Mouse (Mus musculus) stomach, embryonic 14.5 days (tissue): ENCODE results near the gene Ube2j2. TPM values are rescaled to one million over a fixed set of nuclear protein-coding genes. Genes with fewer than 3 reads are reported as not detected.

Experiments
- ATAC-seq: fragments of 200-750 bp; cut with Nextera tagmentation; 2 replicates; pipeline ENCODE4 v1.8.0; 2017; ENCODE audit warnings: low read depth, moderate TSS enrichment; ENCODE audit not compliant: insufficient number of reproducible peaks, insufficient read depth, low FRiP score
- H3K27ac ChIP-seq: fragments of 300-500 bp; sonication (generic); 2 replicates; pipeline ENCODE4 v1.5.1; 2014; ENCODE audit warnings: mild to moderate bottlenecking, low read length, moderate library complexity, mixed read lengths
- H3K27me3 ChIP-seq: fragments of 300-500 bp; sonication (generic); 2 replicates; pipeline ENCODE4 v1.6.1; 2014; ENCODE audit warnings: low read length, control low read depth, mixed read lengths; ENCODE audit not compliant: control insufficient read depth, insufficient read depth
- H3K36me3 ChIP-seq: fragments of 300-500 bp; sonication (generic); 2 replicates; pipeline ENCODE4 v1.6.1; 2014; ENCODE audit warnings: mild to moderate bottlenecking, control low read depth, low read length, moderate library complexity, mixed read lengths; ENCODE audit not compliant: control insufficient read depth, insufficient read depth
- H3K4me1 ChIP-seq: fragments of 300-500 bp; sonication (generic); 2 replicates; pipeline ENCODE4 v1.6.1; 2014; ENCODE audit warnings: low read length, control low read depth, mixed read lengths; ENCODE audit not compliant: control insufficient read depth, insufficient read depth
- H3K4me2 ChIP-seq: fragments of 300-500 bp; sonication (generic); replicated peaks from 2 replicates; pipeline ENCODE4 v1.6.1; 2014; ENCODE audit warnings: low read depth, low read length, control low read depth
- H3K4me3 ChIP-seq: fragments of 300-500 bp; sonication (generic); 2 replicates; pipeline ENCODE4 v1.5.1; 2014; ENCODE audit warnings: low read depth, low read length, control low read depth
- H3K9ac ChIP-seq: fragments of 300-500 bp; sonication (generic); replicated peaks from 2 replicates; pipeline ENCODE4 v1.6.1; 2014; ENCODE audit warnings: low read depth, mild to moderate bottlenecking, control low read depth, low read length, moderate library complexity, mixed read lengths
- H3K9me3 ChIP-seq: fragments of 300-500 bp; sonication (generic); 2 replicates; pipeline ENCODE4 v1.6.1; 2016; ENCODE audit warnings: low read depth, low read length, control low read depth; ENCODE audit not compliant: control insufficient read depth
- WGBS: fragments of 180-500 bp; shearing (Covaris S2); extraction: QIAGEN DNeasy Blood & Tissue Kit; methylation state at CpG from one replicate; pipeline ENCODE4 v1.1.7; 2014; 5-methylcytosine and 5-hydroxymethylcytosine counted together
- polyA plus RNA-seq: library from polyadenylated mRNA; unstranded; fragments of >200 nt; fragmentation: Nextera tagmentation; extraction: Ambion mirVana; gene quantifications from 2 replicates; pipeline ENCODE4 v1.2.1, GENCODE M21; 2014

Ube2j2 gene
- 107 TPM in 2 replicates for polyA plus RNA-seq

GRCm38 (mm10) chr4:155943534-155944249, at the start of gene Ube2j2:
Gene Ube2j2 (plus strand): TSS chr4:155943831.
- Histone ChIP-seq H3K4me3 (peak within 1 kb of the TSS; percentile 96), H3K4me1 (peaks cover 12% of the 10 kb centered on the region), H3K4me2 (peak within 1 kb of the TSS; percentile 91), H3K9me3 (no peaks in the 10 kb centered on the region), H3K27ac (peak within 1 kb of the TSS; percentile 84), H3K9ac (peak within 1 kb of the TSS; percentile 92), H3K27me3 (no peaks in the 10 kb centered on the region), H3K36me3 (peaks cover 13% of the 10 kb centered on the region)
- ATAC-seq, result peak; percentile 99
- under 1% methylated on average over 67 of the region's 85 CpGs for WGBS

GRCm38 (mm10) chr4:155894311-155894881, 49.2 kb upstream of the Ube2j2 start:
- Histone ChIP-seq H3K36me3 (peaks cover 10% of the 10 kb centered on the region), H3K27me3 (no peaks in the 10 kb centered on the region), H3K4me1 (peaks cover 31% of the 10 kb centered on the region), H3K4me3 (peak overlapping the region; percentile 8; the same call in 1 of the 2 replicates), H3K27ac (no peak overlapping the region), H3K9me3 (no peaks in the 10 kb centered on the region), H3K4me2 (peak overlapping the region; percentile 31), H3K9ac (0 out of 2 replicates have a peak overlapping the region, but pooled peaks have one; percentile 11)
- 24% methylated on average over 8 of the region's 8 CpGs for WGBS
- no peak for ATAC-seq

GRCm38 (mm10) chr4:155895216-155895615, 48.4 kb upstream of the Ube2j2 start:
- Histone ChIP-seq H3K4me1 (peaks cover 29% of the 10 kb centered on the region), H3K36me3 (peaks cover 12% of the 10 kb centered on the region), H3K4me3 (no peak overlapping the region), H3K27ac (no peak overlapping the region), H3K27me3 (no peaks in the 10 kb centered on the region), H3K9me3 (no peaks in the 10 kb centered on the region), H3K9ac (no peak overlapping the region), H3K4me2 (peak overlapping the region; percentile 31)
- WGBS, result 31% methylated on average over 6 of the region's 6 CpGs
- no peak for ATAC-seq

GRCm38 (mm10) chr4:155895826-155896225, 47.8 kb upstream of the Ube2j2 start:
- 96% methylated on average over 4 of the region's 4 CpGs for WGBS
- Histone ChIP-seq H3K27me3 (no peaks in the 10 kb centered on the region), H3K9ac (no peak overlapping the region), H3K27ac (no peak overlapping the region), H3K9me3 (no peaks in the 10 kb centered on the region), H3K4me3 (no peak overlapping the region), H3K4me1 (peaks cover 24% of the 10 kb centered on the region), H3K36me3 (peaks cover 11% of the 10 kb centered on the region), H3K4me2 (no peak overlapping the region)
- ATAC-seq, result no peak

DNA sequence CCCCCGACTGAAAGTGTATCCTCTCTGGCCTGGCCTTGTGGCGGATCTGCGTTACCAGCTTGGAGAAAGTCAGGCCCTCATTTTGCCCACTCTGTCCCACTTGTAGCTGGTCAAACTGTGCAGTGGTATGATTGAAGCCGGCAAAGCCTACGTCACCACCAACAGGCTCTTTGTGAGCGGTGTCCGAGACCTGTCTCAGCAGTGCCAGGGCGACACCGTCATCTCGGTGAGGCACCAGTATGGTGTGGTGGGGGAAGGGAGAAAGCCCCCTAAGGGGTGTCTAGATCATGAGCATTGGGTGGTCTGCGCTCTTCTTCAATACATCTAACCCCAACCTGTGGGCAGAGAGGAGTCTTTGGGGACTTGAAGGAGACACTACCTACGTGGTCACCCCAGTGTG, 47.2 kb upstream of the Ube2j2 start:
- Histone ChIP-seq H3K9ac (no peak overlapping the region), H3K4me1 (peaks cover 24% of the 10 kb centered on the region), H3K36me3 (peaks cover 11% of the 10 kb centered on the region), H3K27me3 (no peaks in the 10 kb centered on the region), H3K27ac (no peak overlapping the region), H3K4me2 (no peak overlapping the region), H3K9me3 (no peaks in the 10 kb centered on the region), H3K4me3 (no peak overlapping the region)
- WGBS, result 97% methylated on average over 12 of the region's 12 CpGs
- ATAC-seq, result no peak

DNA sequence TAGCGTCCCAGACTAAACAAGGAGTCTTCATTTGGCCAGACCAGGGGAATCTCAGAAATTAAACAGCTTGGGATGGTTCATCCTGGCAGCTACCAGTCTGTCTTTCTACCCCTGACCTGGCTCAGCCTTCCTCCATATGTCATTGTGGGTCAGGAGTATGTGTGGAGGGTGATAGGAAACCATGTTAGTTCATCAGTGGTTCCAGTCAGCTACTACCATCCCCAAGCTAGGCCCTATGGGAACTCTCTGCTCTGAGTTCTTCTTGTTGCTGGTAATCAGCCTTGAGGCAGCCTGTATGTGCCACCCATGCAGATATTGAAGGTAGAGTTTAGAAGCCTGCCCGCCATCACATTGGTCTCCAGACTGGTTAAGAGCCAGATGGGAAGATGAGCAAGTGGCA, 45.3 kb upstream of the Ube2j2 start:
- no peak for ATAC-seq
- H3K27ac ChIP-seq, result no peak overlapping the region
- 97% methylated on average over 2 of the region's 2 CpGs for WGBS

DNA sequence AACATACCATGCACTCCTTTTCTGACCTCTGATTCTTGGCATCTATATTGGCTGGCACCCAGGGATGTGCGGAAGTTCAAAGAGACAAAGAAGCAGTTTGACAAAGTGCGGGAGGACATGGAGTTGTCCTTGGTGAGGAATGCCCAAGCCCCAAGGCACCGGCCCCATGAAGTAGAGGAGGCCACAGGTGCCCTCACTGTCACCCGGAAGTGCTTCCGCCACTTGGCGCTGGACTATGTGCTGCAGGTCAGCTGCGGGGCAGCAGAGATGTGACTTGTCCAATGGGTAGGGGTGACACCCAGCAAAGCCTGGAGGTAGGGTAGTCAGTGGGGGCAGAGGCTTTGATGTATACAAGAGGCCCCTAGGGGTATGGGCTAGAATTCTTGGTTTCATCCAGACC, 44.3 kb upstream of the Ube2j2 start:
- Histone ChIP-seq H3K27me3 (no peaks in the 10 kb centered on the region), H3K4me3 (no peak overlapping the region), H3K36me3 (peaks cover 33% of the 10 kb centered on the region), H3K27ac (no peak overlapping the region), H3K9me3 (no peaks in the 10 kb centered on the region), H3K9ac (no peak overlapping the region), H3K4me1 (peaks cover 9% of the 10 kb centered on the region), H3K4me2 (no peak overlapping the region)
- WGBS, result 95% methylated on average over 7 of the region's 7 CpGs
- no peak for ATAC-seq

More for the DNA sequence above, 45.3 kb upstream of the Ube2j2 start:
- H3K27me3 ChIP-seq, result no peaks in the 10 kb centered on the region
- H3K9me3 ChIP-seq, result no peaks in the 10 kb centered on the region
- peaks cover 24% of the 10 kb centered on the region for H3K36me3 ChIP-seq
- no peak overlapping the region for H3K4me3 ChIP-seq
- H3K4me1 ChIP-seq, result peaks cover 19% of the 10 kb centered on the region
- H3K9ac ChIP-seq, result no peak overlapping the region
- H3K4me2 ChIP-seq, result no peak overlapping the region

DNA sequence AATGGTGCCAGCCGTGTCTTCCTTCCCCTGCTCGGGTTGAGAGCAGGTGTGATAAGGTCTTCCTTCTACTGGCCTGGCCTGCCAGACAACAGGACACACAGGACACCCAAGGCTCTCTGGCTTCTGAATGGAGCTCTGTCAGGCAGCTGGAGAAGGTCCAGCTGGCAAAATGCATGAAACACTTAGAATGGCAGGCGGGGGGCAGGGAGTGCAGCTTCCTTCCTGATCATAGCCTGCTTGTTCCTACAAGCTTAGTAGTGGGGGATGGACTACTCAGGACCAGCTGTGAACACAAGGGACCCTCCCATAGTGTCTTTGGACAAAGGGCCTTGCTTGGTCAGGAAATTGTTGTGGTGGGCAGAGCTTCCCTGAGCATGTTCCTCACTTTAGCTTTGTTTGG, 42.4 kb upstream of the Ube2j2 start:
- no peaks in the 10 kb centered on the region for H3K9me3 ChIP-seq
- no peaks in the 10 kb centered on the region for H3K27me3 ChIP-seq
- WGBS, result 71% methylated on average over 3 of the region's 3 CpGs
- H3K27ac ChIP-seq, result no peak overlapping the region
- H3K9ac ChIP-seq, result no peak overlapping the region
- no peak for ATAC-seq
- no peaks in the 10 kb centered on the region for H3K4me1 ChIP-seq
- no peak overlapping the region for H3K4me2 ChIP-seq
- peaks cover 43% of the 10 kb centered on the region for H3K36me3 ChIP-seq
- H3K4me3 ChIP-seq, result no peak overlapping the region
